Mouse (Mus musculus) olfactory bulb, adult 2 months (tissue): ENCODE measurements around the gene Thsd7b. TPM values are rescaled to one million over a fixed set of nuclear protein-coding genes. Genes with fewer than 3 reads are reported as not detected.

ENCODE experiments used
- H3K27ac ChIP-seq: fragments of 200-500 bp; 2 replicates; pipeline ENCODE4 v1.5.1; 2012; ENCODE audit warnings: low read depth, low read length; ENCODE audit not compliant: insufficient read depth
- H3K4me1 ChIP-seq: fragments of 200-500 bp; 2 replicates; pipeline ENCODE4 v1.6.1; 2012; ENCODE audit warnings: low read length; ENCODE audit not compliant: control insufficient read depth, insufficient read depth
- H3K4me3 ChIP-seq: fragments of 200-500 bp; 2 replicates; pipeline ENCODE4 v1.5.1; 2012; ENCODE audit warnings: mild to moderate bottlenecking, low read depth, low read length, moderate library complexity; ENCODE audit not compliant: insufficient read depth
- CTCF ChIP-seq: fragments of 200-500 bp; IDR thresholded peaks from 2 replicates; pipeline ENCODE4 v1.5.1; 2012; ENCODE audit warnings: low read depth, mild to moderate bottlenecking, low read length, moderate library complexity; ENCODE audit not compliant: insufficient read depth
- POLR2A ChIP-seq: fragments of 200-500 bp; IDR thresholded peaks from 2 replicates; pipeline ENCODE4 v1.6.1; 2012; ENCODE audit warnings: mild to moderate bottlenecking, low read depth, low read length, moderate library complexity; ENCODE audit not compliant: insufficient read depth
- WGBS: fragments of 180-500 bp; shearing (Covaris S2); methylation state at CpG from one replicate; pipeline ENCODE4 v1.1.7; 2018; 5-methylcytosine and 5-hydroxymethylcytosine counted together
- polyA plus RNA-seq: library from polyadenylated mRNA; stranded (reverse); fragments of >200 nt; gene quantifications from 2 replicates; pipeline ENCODE4 v1.2.4, GENCODE M21; 2012; ENCODE audit warnings: low replicate concordance; ENCODE audit not compliant: missing spikeins, insufficient read depth, insufficient read length

The Thsd7b gene
- polyA plus RNA-seq, 1 experiment, result not detected

DNA sequence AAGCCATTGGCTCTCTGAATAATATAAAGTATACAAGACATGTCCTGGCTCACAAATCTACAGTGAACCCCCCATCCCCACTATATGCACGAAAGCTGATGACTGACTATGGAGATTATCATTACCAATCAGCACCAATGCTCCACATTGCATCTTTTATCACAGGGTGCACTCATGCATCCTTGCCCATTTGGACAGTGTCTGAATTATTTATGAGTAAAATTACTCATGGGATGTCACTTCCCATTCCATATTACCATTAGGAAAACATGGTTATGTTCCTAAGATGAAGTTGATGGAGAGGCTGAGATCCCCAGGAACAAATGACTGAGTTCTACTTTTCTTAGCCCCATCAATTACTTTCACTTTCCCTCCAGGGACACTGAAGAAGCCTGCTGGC lies 220.8 kb downstream of the Thsd7b start:
- TF ChIP-seq POLR2A, result no peak
- no peak for TF ChIP-seq CTCF
- 88% methylated on average over 1 of the region's 1 CpGs for WGBS
- Histone ChIP-seq H3K27ac (no peak overlapping the region), H3K4me3 (no peak overlapping the region), H3K4me1 (no peaks in the 10 kb centered on the region)

GRCm38 (mm10) chr1:129501707-129502106 lies 228.6 kb downstream of the Thsd7b start:
- WGBS, result 92% methylated on average over 3 of the region's 3 CpGs
- H3K4me3 ChIP-seq, result no peak overlapping the region
- no peak overlapping the region for H3K27ac ChIP-seq
- no peaks in the 10 kb centered on the region for H3K4me1 ChIP-seq
- TF ChIP-seq CTCF, result no peak
- TF ChIP-seq POLR2A, result no peak

DNA sequence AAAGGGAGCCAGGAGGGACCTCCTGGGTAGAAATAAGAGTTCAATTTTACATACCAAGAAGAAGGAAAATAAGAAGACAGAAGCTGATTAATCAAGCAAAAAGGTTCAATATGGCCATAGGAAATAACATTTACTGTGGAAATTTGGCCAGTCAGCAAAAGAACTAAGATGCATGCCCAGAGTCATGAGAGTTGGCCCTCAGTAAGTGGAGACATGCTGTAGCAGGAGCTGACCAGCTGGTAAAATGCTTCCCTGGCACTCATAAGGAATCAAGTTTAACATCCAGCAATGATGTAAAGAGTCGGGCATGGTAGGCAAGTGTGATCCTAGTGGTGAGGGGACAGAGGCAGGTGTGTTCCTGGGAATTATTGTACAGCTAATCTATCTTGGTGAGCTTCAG lies 243.3 kb downstream of the Thsd7b start:
- TF ChIP-seq POLR2A (no peak), CTCF (no peak)
- Histone ChIP-seq H3K4me3 (no peak overlapping the region), H3K4me1 (no peaks in the 10 kb centered on the region), H3K27ac (no peak overlapping the region)
- 97% methylated on average over 1 of the region's 1 CpGs for WGBS

- no peak overlapping the region for H3K27ac ChIP-seq
- no peaks in the 10 kb centered on the region for H3K4me1 ChIP-seq
- no peak overlapping the region for H3K4me3 ChIP-seq
- WGBS, result 80% methylated on average over 5 of the region's 5 CpGs
- TF ChIP-seq POLR2A (no peak), CTCF (no peak)
Measured at GRCm38 (mm10) chr1:129519751-129520150, 246.6 kb downstream of the Thsd7b start.

DNA sequence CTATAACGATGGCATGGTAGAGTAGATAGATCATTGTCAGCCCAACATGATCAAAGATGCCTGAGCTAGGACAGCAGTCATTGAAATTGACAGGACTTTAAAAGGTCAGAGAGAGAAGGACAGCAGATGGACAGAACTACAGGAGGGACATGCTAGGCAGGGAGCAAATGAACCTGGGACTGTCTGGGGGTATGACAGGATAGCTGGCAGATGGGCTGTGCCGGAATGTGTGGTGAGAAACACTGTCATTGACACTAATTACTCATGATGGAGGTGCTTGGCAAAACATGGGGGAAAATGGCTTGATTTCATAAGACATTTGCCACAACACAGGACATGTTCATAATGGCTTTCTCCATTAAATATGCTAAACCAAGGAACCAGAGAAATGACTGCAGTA lies 253.9 kb downstream of the Thsd7b start:
- H3K4me1 ChIP-seq, result no peaks in the 10 kb centered on the region
- WGBS, result 92% methylated on average over 2 of the region's 2 CpGs
- H3K4me3 ChIP-seq, result no peak overlapping the region
- no peak overlapping the region for H3K27ac ChIP-seq
- no peak for TF ChIP-seq POLR2A
- TF ChIP-seq CTCF, result no peak

DNA sequence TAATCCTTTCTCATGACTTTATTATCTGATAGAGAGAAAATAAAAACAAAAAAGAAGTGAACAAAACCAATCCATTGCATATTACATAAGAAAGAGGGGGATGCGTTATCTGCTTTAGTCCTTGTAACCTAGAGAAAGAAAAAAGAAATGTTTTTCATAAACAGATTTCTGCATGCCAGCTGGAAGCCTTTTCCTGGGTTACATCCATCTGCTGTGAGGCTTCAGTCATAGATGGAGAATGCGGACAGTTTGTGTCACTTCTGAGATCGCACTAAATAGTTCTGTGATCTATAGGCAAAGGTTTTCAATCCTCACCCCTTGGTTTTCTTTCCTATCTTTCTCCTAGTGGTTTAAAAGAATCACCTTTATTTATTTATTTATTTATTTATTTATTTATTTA lies 259.1 kb downstream of the Thsd7b start:
- 94% methylated on average over 3 of the region's 3 CpGs for WGBS
- H3K27ac ChIP-seq, result no peak overlapping the region
- no peaks in the 10 kb centered on the region for H3K4me1 ChIP-seq
- no peak overlapping the region for H3K4me3 ChIP-seq
- TF ChIP-seq CTCF, result no peak
- TF ChIP-seq POLR2A, result no peak

- Histone ChIP-seq H3K4me1 (no peaks in the 10 kb centered on the region), H3K4me3 (no peak overlapping the region), H3K27ac (no peak overlapping the region)
- 76% methylated on average over 2 of the region's 2 CpGs for WGBS
- TF ChIP-seq POLR2A, result no peak
- TF ChIP-seq CTCF, result no peak
Measured at GRCm38 (mm10) chr1:129538508-129538907, 265.4 kb downstream of the Thsd7b start.

GRCm38 (mm10) chr1:129538970-129539369 lies 265.9 kb downstream of the Thsd7b start:
- 90% methylated on average over 4 of the region's 4 CpGs for WGBS
- Histone ChIP-seq H3K4me1 (no peaks in the 10 kb centered on the region), H3K4me3 (no peak overlapping the region), H3K27ac (no peak overlapping the region)
- TF ChIP-seq POLR2A, result no peak
- TF ChIP-seq CTCF, result no peak

GRCm38 (mm10) chr1:129540751-129541150 lies 267.6 kb downstream of the Thsd7b start:
- no peak for TF ChIP-seq CTCF
- no peak overlapping the region for H3K4me3 ChIP-seq
- no peak overlapping the region for H3K27ac ChIP-seq
- WGBS, result 69% methylated on average over 1 of the region's 1 CpGs
- no peaks in the 10 kb centered on the region for H3K4me1 ChIP-seq

DNA sequence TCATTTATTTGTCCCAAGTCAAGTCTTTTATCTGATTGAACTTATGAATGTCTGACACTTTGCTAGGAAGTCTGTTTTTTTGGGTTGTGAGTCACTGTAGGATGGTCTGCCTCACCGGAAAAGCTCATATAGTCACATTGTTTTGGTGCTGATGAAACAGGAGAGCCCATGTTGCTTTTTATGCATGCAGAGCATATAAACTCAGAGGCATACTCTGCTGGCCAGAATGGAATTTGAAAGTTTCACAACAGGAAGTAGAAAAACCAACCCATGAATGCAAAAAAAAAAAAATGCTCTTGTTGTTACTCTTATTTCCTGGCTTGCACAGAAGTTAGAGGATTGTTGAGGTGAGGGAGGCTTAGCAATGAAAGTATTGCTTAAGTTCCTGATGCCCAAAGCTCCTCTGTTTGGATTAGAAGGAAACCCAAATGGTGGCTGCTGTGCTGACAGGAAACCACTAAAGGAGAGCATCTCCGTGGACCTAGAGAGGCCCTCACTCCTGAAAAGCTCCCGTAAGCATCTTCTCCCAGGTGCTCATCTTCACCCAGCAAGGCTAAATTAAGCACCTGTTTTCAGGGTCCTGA lies 269.6 kb downstream of the Thsd7b start:
- no peak overlapping the region for H3K27ac ChIP-seq
- 80% methylated on average over 3 of the region's 3 CpGs for WGBS
- no peak overlapping the region for H3K4me3 ChIP-seq
- no peak for TF ChIP-seq POLR2A
- no peak for TF ChIP-seq CTCF
- H3K4me1 ChIP-seq, result no peaks in the 10 kb centered on the region
